Mouse (Mus musculus) T-cell, adult 2 months (primary cell): ENCODE measurements around the gene C2cd2.

Experiments
- DNase-seq: peaks from one replicate; pipeline ENCODE4 v3.0.0; 2022; ENCODE audit warnings: low spot score

C2cd2 gene

DNA sequence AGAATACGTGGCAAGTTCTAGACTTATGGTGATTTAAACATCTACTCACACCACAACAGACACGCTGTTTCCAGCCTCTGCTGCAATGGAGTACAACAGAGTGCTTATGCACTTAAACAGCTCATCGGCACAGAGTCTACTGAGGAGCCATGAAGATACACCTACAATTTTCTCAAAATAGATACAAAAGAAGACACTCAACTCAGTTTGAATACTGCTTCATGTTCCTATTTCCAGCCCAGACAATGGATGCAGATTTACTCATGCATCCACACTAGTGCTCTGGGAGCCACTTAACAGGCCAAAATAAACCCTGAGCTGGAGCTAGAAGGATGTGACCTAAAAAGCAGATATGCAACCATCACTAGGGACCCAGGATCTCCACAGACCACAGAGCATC lies 153.5 kb downstream of the C2cd2 start:
- no peak for DNase-seq

DNA sequence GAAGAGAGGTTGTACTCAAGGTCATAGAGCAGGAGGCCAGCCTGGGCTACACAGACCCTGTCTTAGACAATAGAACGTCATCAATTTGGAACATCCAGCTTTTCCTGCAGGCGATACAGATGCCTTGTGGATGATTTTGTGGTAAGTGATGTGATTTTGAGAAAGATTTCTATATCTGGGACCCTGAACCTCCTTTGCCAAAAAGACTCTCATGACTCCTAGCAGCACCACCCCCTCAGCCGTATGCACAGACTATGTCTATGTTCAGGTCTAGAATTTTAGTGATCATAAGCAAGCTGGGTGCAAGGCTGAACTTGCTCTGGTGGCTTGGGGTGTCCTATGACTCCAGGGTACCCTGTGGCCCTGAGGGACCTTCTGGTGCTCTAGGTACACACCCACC lies 156.8 kb downstream of the C2cd2 start:
- no peak for DNase-seq
